Mouse (Mus musculus) neural tube, embryonic 13.5 days (tissue): ENCODE results near the gene Psen1. TPM values are rescaled to one million over a fixed set of nuclear protein-coding genes. Genes with fewer than 3 reads are reported as not detected.

Experiments
- polyA plus RNA-seq: library from polyadenylated mRNA; unstranded; fragments of >200 nt; fragmentation: Nextera tagmentation; extraction: Ambion mirVana; gene quantifications from 2 replicates; pipeline ENCODE4 v1.2.1, GENCODE M21; 2015

The Psen1 gene
- polyA plus RNA-seq, 1 experiment from 2014 or later: 70.0 TPM

Other genes with a start within 250 kb of the Psen1 start
- 20.8 and 21.7 TPM in 2 replicates for gene Dpf3, start 200.4 kb upstream of the Psen1 start, polyA plus RNA-seq
- 33.2 and 35.6 TPM in 2 replicates for gene Dcaf4, start 167.7 kb upstream of the Psen1 start, polyA plus RNA-seq
- 27.0 and 27.3 TPM in 2 replicates for gene Zfyve1, start 90.9 kb upstream of the Psen1 start, polyA plus RNA-seq
- gene Rbm25, start 56.9 kb upstream of the Psen1 start, polyA plus RNA-seq: 273 and 280 TPM in 2 replicates
- 0.08 and 0.13 TPM in 2 replicates for gene Papln, start 75.5 kb downstream of the Psen1 start, polyA plus RNA-seq
- gene Numb, start 233.8 kb downstream of the Psen1 start, polyA plus RNA-seq: 21.6 and 25.7 TPM in 2 replicates